Mouse (Mus musculus) frontal cortex, postnatal 10 days (tissue): ENCODE data around the gene Cacna1b.

Experiments used
- DNase-seq, 2 experiments: peaks; one replicate each; pipeline ENCODE4 v3.0.0; 2022; ENCODE audit warnings: low spot score in 2 of 2, mixed read lengths in 1 of 2

Gene Cacna1b

DNA sequence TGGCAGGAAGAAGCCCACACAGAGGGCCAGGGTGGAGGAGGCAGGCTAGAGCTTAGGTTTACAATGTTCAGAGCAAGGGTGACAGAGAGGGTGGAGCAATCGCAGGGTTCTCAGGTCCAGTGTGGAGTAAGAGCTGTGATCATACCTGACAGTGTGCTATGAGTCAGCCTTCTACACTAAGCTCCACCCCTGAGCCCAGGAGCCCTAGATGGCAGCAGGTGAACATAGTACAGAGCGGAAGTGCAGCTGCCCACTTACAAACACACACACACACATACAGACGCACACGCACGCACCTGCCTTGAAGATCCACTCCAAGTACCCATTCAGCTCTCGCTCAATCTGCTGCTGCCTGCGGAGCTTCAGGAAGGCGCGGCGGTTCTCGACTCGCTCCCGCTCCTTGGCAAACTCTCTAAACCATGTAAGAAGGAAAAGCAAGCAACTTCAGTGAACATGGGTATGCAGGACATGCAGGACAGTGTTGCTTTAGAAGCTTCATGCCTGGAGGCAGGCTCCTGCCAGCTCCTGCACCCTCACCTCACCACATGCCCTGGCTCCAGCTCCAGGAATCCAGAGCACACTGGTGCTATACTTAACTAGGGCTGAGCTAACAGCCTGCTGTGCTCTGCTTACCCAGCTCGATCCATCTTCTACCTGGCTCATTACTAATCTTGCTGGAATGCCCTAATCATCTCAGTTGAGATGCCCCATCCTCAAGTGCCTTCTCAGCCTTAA is 43.1 kb downstream of the Cacna1b start:
- no peak for DNase-seq

DNA sequence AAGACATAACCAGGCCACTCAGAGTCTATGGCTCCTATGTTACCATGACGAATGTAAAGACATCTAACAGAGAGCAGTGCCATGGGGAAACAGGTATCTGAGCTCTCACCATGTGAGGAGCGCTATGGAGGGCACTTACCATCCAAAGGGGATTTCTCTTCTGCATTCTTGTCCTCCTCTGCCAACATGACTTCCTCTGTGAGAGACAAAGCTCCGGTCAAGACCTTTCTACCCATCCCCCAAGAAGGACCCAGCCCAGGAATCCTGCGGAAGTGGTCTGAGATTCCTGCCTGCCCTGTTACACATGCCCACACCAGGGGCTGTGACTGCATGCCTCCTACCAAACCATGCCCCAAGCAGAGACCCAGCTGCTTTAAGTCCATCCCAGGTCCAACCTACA is 44.0 kb downstream of the Cacna1b start:
- no peak for DNase-seq

DNA sequence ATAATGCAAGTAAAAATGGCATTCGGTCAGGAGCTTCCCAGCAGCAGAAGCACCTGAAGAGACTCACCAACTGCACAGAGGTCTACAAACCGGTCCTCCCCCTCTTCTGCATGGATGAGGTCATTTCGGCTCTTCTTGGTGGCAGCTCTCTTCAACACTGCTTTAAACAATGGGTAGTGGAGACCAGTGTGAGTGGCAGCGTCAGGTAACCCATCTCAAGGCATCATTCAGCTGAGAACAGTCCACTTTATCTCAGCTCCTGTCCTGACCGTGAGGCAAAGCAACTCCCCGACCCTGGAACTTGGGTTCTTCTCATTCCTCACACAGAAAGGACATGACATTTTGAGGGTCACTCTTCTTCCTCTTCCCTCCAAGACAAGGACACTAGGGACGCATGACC is 45.0 kb downstream of the Cacna1b start:
- no peak for DNase-seq

DNA sequence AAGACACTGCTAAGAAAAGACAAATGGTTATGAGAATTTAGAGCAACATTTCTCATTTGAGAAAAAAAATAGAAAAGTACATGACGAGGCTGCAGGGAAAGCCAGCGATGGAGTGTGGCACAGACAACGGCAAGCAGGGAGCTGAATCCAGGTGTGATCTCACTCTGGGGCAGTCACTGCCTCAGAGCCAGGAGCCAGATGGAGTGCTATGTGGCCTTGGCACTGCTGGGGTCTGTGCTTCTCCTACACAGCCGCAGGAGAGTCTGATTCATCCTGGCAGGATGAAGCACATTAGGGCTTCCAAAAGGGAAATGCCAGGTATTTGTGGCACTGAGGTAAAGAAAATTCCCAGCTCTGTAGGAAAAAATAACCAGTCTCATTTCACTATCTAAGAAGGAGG is 45.5 kb downstream of the Cacna1b start:
- no peak for DNase-seq

DNA sequence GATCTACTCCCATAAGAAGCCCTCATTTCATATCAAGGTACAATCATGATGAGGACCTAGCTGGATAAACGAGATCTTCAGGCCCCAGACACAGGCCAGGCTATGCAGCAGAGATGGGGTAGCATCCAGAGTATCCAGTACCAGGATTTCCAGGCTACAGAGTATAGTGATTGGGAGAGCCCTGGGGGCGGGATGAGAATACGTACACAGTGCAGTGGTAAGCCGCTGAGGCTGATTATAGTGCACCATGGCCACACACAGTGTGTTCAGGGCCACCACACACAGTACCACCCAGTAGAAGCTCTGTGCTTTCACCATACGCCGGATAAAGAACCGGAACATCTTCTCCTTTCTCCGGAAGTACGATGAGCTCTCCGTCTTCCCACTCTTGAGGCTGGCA is 57.0 kb downstream of the Cacna1b start:
- no peak for DNase-seq

DNA sequence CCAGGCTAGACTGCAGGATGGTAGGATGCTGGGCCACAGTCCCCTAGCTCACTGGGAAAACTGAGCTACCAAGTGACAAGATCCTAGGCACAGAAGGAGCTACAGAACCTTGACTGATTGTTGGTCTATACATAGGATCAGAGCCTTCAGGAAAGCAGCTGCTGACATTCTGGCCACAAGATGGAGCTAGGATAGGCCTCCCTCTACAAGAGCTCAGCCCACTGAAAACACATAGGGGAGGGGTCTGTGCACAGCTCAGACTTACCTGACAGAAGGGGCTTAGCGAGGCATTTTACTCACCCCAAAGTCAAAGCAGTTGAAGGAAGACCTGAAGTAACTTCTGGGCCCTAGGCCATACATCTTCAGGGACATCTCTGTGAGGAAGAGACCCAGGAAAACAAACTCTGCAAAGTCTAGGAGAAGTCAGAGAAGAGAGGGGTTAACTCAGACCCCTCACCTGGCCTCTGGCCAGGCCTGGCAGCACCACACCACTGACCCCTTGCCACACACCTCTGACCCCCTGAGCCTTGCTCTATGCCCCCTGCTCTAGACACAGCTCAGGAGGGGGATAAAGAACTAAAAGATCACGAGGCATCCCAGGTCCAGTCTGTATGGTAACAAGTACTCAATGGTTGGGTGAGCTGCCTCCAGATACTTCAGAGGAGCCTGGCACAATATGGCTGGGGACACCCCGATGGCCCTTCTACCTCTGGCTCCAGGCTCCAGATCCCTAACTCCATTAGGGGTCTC is 60.6 kb downstream of the Cacna1b start:
- DNase-seq, result no peak

DNA sequence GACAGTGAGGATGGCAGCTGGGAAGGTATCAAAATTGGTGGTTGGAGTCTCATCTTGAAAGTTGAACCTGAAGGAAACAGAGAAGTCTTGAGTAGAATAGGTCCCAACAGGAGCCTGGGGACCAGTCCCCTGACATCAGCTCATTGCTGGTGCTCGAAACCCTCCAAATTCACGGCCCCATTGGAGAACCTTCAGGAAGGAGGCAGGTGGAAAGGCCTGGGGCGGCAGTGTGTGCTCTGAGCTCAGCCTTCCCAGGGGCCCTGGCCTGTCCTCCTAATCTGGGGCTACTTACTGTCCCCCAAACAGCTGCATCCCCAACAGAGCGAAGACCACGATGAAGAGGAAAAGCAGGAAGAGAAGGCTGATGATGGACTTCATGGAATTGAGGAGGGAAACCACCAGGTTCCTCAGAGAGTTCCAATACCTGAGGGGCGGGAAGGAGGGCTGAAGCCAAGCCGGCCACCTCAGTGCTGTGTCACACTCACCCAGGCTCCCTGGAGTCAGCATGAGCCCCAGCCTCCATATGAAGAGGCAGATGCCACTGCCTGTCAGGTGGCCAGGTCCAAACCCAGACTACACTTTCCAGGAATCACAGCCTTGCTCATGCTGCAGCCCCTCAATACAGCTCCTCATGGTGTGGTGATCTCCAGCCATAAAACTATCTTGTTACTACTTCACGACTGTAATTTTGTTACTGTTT is 65.5 kb downstream of the Cacna1b start:
- no peak for DNase-seq

DNA sequence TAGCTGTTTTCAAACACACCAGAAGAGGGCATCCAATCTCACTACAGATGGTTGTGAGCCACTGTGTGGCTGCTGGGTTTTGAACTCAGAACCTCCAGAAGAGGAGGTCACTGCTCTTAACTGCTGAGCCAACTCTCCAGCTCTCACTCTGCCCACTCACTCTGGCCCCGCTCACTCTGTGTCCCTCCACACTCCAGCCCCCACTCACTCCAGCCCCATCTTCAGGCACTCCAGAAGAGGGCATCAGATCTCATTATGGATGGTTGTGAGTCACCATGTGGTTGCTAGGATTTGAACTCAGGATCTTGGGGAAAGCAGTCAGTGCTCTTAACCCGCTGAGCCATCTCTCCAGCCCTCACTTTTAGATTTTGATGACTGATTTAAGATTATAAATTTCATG is 70.6 kb downstream of the Cacna1b start:
- DNase-seq, result peak in 1 of 2 experiments; percentile 4

DNA sequence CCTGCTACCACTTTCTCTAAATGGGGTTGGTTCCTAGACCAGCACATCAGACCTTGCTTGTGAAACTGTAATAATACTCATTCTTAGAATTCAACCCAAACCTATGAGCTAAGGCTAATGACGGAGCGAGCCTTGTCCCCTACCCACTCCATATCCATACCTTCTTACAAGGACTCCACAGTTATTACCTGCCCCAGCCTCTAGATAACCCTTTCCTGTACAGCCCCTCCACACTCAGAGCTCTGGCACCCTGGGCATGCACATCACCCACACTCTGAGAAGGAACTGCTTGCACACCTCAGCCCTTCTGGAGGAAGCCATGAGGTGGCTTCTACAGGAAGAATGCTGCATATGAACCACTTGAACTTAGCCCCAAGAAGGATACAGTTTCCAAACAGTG is 72.6 kb downstream of the Cacna1b start:
- peak in 1 of 2 experiments; percentile 3 for DNase-seq

DNA sequence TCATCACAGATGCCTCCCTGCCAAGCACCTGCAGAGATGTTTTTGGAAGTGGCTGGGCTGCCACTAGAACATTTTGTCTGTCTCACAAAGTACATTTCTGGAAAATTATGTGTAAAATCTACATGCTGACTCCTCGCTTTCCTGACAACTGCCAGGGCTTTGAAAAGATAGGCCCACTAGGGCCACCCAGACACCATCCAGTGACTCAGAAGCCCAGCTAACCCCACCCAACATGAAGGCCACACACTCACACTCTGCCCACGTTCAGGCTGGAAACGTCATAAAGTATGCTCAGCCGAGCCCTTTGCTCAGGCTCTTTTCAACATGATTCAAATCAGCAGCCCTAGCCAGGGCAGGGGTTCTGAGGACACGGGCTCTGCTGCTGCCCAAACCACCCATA is 77.6 kb downstream of the Cacna1b start:
- DNase-seq, result no peak

DNA sequence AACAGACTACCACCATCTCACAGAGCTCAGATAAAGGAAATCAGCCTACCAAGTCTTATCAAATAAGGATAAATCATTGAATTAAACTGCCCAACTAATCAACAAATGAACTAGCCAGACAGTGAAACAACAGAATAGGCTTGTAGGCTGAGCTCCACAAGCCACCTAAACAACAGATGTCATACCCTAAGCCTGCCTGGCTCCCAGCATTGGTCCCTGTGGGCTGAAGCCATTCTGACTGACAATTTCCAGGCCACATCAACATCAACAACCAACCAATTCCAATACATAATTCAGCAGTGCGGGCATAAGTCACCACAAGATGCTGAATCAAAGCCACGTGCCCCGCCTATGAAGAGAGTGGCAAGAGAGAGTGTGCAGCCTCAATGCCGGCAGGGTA is 78.2 kb downstream of the Cacna1b start:
- DNase-seq, result no peak

DNA sequence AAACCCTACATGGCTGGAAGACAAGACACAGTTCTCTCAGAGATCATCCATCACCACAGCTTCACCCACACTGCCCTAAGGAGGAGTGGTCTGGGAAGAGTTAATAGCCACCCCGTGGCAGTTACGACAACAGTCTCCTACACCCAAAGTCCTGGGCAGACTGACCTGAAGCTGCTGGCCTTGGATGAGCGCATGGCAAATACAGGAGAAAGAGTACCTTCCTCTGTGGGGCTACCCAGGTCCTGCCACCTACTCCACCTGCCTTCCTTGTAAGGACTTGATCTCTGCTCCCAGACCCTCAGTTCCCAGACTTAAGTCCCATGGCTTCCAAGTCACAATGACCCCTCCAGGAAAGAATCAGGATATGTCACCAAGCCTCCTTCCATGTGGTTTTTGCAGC is 79.7 kb downstream of the Cacna1b start:
- no peak for DNase-seq

DNA sequence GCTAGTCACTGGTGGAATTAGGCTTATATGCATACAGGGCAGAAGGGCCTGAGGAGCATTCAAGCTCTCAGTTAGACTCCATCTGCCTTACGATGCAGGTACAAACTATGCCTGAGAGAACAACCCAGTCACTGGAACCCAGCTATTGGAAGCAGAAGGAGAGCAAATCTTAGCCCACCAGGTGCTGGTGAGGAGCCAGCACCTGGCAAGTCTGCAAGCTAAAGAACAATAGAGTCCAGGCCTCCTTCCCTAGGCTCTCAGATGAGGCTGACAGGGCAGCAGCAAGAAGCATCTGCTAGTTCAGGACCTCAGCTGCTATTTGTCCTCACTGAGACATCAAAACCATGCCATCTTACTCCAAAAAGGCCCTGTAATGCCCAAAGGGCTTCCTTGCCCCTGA is 82.2 kb downstream of the Cacna1b start:
- no peak for DNase-seq

DNA sequence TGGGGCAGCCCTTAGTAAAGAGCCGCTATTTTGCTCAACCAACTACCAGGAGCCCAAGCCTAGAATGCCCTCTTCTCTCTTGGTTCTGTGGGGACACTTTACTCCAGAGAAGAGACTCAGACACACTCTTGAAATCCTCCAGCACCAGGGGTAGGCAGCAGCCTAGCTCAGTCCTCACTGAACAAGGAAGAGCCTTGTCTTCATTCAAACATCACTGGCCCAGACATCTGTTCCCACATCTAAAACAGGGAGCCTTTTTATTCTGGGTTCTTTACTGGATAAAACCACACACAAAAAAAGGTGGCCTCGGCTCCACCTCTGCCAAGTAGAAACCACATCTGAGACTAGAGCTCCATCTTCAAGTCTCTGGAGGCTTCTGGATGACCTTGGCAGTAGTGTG is 82.8 kb downstream of the Cacna1b start:
- no peak for DNase-seq

DNA sequence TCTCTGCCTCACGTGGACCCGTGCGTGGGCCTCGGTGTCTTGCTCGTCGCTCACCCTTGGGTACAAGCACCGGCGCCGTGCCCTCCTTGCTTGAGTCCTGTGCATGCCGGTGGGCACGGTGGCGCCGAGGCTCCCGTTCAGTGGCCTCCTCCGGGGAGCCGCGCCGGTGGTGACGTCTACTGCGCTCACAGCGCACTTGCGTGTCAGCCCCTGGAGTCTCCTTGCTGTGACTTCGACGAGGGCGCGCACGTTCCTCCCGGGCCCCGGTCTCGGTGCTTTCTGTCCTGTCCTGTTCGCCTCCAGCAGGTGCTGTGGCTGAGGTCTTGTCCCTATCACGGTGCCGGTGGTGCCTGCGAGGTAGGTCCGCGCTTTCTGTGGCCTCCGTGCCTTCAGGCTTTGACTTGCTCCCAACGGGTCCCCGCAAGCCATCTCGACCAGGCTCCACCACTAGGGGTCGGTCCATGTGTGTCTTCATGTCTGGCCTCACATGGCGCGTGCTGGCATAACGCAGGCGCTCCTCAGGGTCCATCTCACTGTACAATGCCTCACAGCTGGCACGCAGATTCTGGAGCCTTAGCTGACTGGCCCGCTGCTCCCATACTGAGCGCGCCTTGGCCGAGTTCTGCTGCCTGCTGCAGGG is 83.8 kb downstream of the Cacna1b start:
- DNase-seq, result peak; percentile 44 to 49

DNA sequence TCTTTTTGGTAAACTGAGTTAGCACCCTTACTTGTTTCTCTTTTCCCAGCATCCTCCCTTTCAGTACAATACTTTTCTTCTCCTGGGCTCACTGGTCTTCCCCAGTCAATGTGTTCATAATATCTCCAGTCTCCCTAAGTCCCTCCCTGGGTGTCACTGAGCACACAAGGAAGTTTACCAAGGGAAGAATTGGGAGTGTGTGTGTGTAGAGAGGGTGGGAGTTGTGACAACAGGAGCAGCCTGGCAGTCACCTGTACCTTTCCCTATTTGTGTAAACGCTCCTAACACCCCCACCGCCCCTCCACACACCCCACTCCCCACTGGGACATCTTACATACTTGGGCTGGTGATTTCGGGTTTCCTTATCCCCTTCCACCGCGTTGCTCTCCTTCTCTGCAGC is 84.4 kb downstream of the Cacna1b start:
- DNase-seq, result no peak

DNA sequence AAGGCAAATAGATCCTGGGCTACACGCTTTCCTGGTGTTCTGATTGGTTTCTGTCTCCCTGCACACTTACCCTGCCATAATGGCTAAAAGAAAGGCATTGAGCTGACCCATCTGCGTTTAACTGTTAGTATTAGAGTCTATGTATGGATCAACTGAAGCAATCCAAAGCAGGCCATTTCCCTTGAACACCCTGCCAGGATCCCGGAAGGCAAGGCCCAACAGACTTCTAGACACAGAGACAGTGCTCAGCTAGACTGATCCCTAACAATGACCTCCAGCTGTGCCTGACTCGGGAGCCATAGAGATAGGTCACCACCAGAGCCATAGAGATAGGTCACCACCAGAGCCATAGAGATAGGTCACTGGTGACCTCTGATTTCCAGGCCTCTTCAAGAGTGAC is 84.8 kb downstream of the Cacna1b start:
- no peak for DNase-seq

DNA sequence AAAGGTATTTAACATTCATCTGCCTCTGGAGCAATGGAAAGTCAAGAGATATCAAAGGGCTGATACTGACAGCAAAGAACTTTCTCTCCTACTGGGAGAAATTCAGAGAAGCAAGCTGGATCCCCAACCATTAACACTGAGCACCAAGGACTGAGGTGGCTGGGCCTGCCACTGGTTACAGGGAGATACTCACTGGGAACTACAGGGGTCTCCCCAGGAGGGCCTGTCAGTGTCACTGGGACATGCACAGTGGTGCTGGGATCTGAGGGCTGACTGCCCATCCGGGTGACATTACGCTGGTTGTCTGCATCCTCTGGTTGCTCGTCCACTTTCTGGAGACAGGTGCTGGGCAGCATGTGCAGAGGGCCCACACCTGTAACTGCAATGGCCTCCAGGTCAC is 85.3 kb downstream of the Cacna1b start:
- no peak for DNase-seq

DNA sequence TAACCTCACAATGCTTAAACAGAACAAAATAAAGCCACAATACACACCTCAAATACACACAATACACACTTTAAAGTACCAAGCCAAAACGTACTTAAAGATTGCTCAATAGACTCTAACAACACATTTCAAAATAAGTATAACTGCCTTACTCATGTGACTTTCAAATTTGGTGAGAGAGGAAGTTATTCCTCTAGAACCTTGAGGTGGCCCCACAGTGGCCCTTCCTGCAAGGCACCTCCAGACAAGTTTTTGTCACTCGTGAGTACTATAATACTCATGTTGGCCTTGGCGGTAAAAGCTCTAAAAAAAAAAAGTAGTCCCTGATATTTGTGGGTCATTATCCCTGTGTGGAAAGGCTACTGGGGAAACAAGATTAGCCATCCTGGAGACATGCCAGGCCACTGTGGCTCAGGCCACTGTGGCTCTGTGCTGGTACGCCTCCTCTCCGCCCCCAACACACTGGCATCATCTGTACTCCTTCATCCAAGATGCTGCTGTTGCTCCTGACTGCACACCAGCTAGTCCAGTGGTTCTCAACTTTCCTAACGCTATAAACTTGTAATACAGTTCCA is 88.4 kb downstream of the Cacna1b start:
- DNase-seq, result no peak

DNA sequence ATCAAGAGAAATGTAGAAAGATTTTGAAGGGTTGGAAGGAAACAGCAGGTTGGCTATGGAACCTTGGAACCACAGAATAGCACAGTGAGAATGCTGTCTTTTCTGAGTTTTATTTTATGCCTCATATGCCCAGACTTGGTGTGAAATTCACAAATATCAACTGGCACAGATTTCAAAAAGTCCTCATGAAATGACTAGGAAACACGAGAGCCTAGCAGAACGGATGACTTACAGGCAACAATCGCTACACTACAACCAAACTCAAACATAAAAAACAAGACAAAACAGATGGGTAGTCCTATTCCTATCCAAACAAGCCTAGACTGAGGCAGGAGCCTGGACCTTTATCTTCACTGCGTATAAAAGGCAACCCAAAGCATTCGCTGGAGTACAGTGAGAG is 94.4 kb downstream of the Cacna1b start:
- DNase-seq, result no peak

DNA sequence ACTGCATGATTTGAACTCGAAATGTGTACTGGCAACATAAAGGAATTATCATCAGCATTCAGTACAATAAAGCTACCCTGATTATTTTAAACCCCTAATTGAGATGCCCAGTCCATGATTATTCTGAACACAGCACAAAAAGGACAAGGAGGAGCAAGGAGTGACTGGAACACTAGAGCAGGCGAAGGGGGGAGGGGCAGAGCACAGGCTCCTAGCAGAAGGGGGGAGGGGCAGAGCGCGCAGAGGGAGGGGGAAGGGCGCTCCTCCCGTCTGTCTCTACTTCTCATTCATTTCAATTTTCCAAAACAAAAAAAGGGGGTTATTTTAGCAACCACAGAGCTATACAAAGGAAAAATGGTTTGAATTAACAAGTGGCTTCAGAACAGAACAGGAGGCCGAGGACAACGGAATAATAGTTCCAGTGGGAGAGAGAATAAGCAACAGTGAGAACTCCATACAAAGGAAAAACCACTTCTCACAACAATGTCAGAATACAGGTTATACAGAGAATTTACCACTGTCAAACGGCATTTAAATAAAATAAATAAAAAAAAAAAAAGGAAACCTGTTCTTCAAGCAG is 98.2 kb downstream of the Cacna1b start:
- DNase-seq, result no peak
